Mouse (Mus musculus): ENCODE results near the gene Stk24.

The Stk24 gene

GRCm38 (mm10) chr14:121314934-121315333 is 64.9 kb downstream of the Stk24 start:
- DNase-seq (ENCODE audit: low read depth, low spot score) = no peak

- DNase-seq (ENCODE audit: low read depth, low spot score) = no peak
Measured at GRCm38 (mm10) chr14:121313283-121313682, 66.5 kb downstream of the Stk24 start.

GRCm38 (mm10) chr14:121311083-121311482 is 68.7 kb downstream of the Stk24 start:
- no peak for DNase-seq (ENCODE audit: low read depth, low spot score)

- no peak for DNase-seq (ENCODE audit: low read depth, low spot score)
Measured at GRCm38 (mm10) chr14:121310325-121311080, 69.3 kb downstream of the Stk24 start.

DNA sequence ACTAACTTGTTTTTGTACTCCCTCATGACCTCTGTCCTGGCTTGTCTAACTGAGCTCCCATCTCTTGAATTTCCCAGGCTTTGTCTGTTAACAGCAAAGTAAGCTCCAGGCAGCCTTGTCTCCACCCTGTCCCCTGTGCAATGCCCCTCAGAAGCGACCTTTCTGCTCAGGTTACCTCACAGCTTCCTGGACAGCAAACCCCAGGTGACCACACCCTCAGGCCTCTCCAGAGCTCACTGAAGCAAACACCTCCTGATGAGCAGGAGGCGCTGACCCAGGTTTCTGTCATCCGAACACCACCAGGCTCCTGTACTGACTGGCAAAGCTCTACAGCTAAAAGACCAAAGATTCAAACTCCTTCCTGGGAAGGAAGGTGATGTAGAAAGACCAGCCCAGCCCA is 69.9 kb downstream of the Stk24 start:
- DNase-seq (ENCODE audit: low read depth, low spot score) = no peak

DNA sequence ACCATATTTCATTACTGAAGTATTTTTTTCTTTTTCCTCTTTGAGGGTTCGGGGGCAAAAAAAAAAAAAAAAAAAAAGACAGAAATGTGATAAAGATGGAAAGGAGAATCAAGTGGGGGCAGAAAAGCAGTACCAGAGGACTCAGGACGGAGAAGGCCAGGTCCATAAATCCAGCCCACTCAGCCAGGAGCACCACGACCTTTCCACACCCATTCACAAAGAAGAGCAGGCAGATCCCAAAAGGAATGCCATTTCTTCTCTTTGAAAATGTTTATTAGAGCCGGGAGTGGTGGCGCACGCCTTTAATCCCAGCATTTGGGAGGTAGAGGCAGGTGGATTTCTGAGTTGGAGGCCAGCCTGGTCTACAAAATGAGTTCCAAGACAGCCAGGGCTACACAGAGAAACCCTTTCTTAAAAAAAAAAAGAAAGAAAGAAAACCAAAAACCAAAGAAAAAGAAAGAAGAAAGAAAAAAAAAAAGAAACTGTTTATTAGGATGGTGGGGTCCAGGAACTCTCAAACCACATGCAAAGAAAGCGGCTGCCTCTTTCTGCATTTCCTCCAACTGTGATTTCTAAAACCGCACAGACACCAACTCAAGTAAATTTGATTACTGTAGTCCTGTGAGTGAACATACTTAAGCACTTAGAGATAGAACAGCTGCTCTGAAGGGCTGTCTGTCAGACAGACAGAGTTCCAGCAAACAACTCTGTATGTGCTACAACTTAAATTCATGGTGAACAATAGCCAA is 74.3 kb downstream of the Stk24 start:
- no peak for DNase-seq (ENCODE audit: low read depth, low spot score)

DNA sequence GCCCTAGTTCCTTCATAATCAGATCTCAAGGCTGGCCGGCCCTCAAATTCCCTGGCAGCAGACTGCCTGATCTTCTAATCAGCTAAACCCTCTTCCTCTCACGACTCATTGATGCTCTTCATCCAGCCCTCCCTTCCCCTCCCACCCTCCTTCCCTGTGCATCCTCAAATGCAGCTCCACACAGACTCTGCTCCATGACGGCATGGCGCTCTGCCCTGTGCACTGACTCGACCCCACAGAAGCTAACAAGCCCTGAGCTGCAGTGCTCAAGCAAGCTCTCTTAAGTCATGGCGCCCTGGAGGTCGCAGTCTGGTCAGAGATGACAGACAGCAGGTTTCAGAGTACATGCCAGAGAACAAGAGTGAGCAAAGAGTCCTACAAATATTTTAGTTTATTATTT is 75.3 kb downstream of the Stk24 start:
- no peak for DNase-seq (ENCODE audit: low read depth, low spot score)

DNA sequence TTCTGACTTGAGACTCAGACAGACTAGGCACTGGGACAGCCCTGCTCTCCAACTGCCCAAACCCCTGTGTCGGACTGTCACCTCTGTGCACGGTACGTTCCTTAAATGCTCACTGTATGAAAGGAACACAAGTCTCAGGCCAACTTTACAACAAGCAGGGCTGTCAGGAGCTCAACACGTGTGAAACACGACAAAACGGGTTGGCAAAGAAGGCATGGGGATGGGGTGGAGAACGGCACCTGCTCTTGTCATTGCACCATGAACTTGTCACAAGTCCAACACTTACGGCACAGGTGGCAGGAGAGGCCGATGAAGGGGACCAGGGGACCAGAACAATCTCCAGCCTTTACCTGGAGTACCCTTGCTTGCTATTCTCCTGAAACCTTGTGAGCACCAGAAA is 80.7 kb downstream of the Stk24 start:
- no peak for DNase-seq (ENCODE audit: low read depth, low spot score)

DNA sequence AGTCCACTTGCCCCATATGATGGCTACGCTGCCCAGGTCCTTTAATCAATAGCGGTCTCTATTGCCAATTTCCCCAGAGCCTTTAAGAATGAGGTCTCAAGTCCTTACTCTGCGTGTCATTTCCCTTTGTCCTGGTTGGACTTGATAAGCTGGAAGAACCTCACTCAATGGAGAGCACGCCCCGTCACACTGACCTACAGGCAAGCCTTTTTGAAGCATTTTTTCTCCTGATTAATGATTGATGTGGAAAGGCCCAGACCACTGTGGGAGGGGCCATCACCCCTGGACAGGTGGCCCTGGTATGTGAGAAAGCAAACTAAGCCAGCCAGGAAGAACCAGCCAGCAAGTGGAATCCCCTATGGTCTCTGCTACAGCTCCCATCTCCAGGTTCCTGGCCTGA is 81.3 kb downstream of the Stk24 start:
- DNase-seq (ENCODE audit: low read depth, low spot score) = no peak

DNA sequence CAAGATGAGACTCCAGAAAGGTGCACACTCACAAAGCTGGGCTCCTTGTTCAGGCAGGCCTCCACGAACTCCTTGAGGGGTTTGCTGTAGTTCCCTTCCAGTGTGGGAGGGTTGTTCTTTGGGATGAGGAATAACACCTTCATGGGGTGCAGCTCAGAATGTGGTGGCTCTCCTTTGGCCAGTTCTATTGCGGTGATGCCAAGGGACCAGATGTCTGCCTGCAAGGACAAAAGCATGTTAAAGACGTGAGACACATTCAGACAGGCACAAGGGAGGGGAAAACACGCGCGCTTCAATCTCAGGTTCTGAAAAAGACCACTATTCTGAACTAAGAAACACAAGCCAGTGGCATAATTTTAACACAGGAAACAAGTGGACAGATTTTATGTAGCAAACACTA is 82.7 kb downstream of the Stk24 start:
- no peak for DNase-seq (ENCODE audit: low read depth, low spot score)

DNA sequence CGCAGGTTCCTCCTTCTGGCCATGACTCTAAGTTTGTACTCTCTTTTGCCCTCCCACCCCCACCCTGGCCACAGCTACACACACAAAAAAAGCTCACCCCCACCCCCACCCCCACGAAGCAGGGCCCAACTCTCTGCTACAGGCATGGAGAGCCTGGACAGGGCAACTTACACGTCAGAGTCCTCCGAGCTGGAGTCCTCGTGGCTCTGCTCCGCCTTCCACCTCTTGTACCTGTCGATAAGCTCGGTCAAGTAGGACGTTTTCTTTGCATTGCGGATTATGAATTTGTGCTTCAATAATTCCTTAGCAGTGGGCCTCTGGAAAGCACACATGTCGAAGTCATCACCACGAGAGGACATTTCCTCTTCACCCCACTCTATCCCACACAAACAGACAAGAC is 85.3 kb downstream of the Stk24 start:
- DNase-seq (ENCODE audit: low read depth, low spot score) = no peak

GRCm38 (mm10) chr14:121292391-121292790 is 87.4 kb downstream of the Stk24 start:
- DNase-seq (ENCODE audit: low read depth, low spot score) = no peak

DNA sequence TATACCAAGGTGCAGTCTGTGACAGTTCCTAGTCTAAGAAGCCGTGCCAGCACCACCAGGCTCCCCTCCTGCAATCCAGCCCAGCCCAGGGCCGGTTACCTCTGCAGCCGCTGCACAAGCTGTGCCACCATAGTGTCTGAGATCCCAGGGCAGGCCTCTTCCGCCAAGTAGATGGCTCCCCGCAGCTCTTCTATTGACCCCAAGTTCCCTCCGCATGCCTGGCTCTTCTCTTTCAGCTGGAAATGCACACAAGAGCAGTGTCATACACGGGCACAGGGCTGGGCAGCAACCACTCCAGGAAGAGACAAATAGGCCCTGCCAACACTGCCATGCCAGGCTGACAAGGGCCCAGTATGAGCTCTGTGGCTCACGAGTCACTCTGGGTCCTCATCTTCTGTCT is 87.9 kb downstream of the Stk24 start:
- no peak for DNase-seq (ENCODE audit: low read depth, low spot score)

DNA sequence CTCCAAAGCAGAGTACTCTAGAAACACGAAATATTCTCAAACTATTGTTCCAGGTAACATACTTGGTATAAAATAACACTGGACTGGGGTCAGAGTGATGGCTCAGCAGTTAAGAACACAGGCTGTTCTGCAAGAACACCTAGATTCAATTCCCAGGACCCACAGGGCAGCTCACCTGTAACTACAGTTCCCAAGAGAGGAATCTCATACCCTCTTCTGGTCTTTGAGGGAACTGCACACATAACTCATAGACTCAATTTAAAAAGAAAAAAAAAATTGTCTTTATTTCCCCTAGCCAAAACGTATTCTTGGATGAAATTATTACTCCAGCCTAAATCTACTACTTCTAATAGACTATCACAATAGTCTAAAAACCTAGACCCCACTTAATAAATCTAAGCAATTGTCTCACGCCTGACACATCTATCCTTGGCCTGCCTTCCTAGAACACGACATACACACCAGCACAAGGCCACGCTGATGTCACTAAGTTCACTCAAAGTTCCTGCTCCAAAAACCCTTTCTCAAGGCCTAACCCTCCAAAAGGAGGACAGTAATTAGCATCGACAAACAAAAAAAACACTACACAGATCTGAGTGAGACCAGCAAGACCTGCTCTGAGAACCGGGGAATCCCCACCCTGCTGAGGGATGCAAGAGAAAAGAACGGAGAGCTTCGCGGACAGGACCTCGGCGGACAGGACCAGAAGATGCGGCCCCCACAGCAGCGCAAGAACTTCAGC is 94.3 kb downstream of the Stk24 start:
- DNase-seq (ENCODE audit: low read depth, low spot score) = no peak

- no peak for DNase-seq (ENCODE audit: low read depth, low spot score)
Measured at GRCm38 (mm10) chr14:121281336-121281710, 98.5 kb downstream of the Stk24 start.

- DNase-seq (ENCODE audit: low read depth, low spot score) = no peak
Measured at GRCm38 (mm10) chr14:121280601-121281335, 99.0 kb downstream of the Stk24 start.

- DNase-seq (ENCODE audit: low read depth, low spot score) = no peak
Measured at GRCm38 (mm10) chr14:121279106-121279505, 100.7 kb downstream of the Stk24 start.

GRCm38 (mm10) chr14:121276016-121276415 is 103.8 kb downstream of the Stk24 start:
- no peak for DNase-seq (ENCODE audit: low read depth, low spot score)

DNA sequence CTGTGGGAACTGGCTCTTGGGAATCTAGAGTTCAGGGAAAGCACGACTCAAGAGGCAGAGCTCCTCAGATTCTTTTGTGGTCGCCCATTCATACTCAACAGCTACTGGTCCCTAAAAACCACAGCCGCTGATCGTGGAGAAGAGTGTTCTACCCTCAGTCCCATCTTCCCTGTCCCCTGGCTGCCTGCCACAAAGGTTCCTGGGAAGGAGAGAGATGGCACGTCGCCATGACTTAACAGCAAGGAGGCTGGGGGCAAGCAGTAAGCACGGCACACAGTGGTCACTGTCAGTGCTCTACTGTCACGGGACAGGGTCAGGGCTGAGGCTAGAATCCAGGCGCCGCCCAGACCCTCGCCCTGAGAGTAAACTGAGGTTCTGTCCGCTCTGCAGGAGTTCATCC is 104.8 kb downstream of the Stk24 start:
- no peak for DNase-seq (ENCODE audit: low read depth, low spot score)

DNA sequence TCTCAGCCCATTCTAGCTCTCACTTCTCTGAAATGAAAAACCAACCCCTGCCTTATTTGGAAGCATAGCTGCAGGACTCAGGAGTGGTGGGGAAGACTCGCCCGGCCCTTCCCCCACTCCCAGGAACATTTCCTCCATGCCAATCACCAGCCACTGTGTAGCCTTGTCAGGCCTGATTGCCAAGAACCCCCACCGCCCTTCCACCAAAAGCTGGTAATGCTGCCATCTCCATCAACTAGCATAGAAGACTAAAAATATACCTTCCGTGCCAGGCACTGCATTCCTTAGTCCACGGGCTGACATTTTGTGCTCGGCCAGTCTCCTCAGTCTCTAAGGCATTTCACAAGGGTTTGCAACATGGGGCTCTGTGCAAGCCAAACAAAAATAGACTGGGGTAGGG is 109.3 kb downstream of the Stk24 start:
- no peak for DNase-seq (ENCODE audit: low read depth, low spot score)

- DNase-seq (ENCODE audit: low read depth, low spot score) = no peak
Measured at GRCm38 (mm10) chr14:121267801-121268200, 112.0 kb downstream of the Stk24 start.

DNA sequence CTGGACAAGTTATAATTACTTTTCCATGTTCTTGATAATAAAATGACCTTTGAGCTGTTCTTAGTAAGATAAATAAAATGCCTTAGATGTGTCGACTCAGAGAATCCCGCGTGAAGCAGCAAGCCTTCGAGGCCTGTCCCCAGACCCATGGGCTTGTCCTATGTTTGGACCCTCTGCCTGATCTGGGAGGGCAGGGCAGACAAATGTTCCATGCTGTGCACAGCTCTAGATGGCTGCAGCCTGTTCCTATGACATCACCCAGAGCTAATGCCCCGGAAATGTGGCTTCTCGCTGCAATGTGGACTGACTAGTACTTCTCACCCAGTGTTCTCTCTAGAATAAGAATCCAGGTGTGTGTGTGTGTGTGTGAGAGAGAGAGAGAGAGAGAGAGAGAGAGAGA is 115.4 kb downstream of the Stk24 start:
- DNase-seq (ENCODE audit: low read depth, low spot score) = no peak

Measured in telencephalon, adult 2 months (tissue).